Mouse (Mus musculus) bone marrow, adult 2 months (tissue): ENCODE measurements around the gene Lrrc10. TPM values are rescaled to one million over a fixed set of nuclear protein-coding genes. Genes with fewer than 3 reads are reported as not detected.

ENCODE experiments used
- H3K27ac ChIP-seq: fragments of 200-500 bp; 2 replicates; pipeline ENCODE4 v1.5.1; 2012; ENCODE audit warnings: low read depth, mild to moderate bottlenecking, control low read depth, inconsistent platforms, low read length; ENCODE audit not compliant: control insufficient read depth, poor library complexity, insufficient read depth
- H3K4me1 ChIP-seq: fragments of 200-500 bp; 2 replicates; pipeline ENCODE4 v1.6.1; 2011; ENCODE audit warnings: low read length; ENCODE audit not compliant: control insufficient read depth, insufficient read depth
- H3K4me3 ChIP-seq: fragments of 200-500 bp; replicated peaks from 2 replicates; pipeline ENCODE3; 2011; ENCODE audit warnings: mild to moderate bottlenecking, low read depth, low read length, control low read depth; ENCODE audit not compliant: control insufficient read depth
- CTCF ChIP-seq: fragments of 200-500 bp; IDR thresholded peaks from 2 replicates; pipeline ENCODE4 v1.5.1; 2011; ENCODE audit warnings: low read length, control low read depth; ENCODE audit not compliant: control insufficient read depth, insufficient read depth
- POLR2A ChIP-seq: fragments of 200-500 bp; IDR thresholded peaks from 2 replicates; pipeline ENCODE4 v1.6.1; 2011; ENCODE audit warnings: low read depth, mild to moderate bottlenecking, control low read depth, low read length, borderline replicate concordance; ENCODE audit not compliant: control insufficient read depth
- WGBS: fragments of 180-500 bp; shearing (Covaris S2); methylation state at CpG from one replicate; pipeline ENCODE4 v1.1.7; 2018; 5-methylcytosine and 5-hydroxymethylcytosine counted together
- polyA plus RNA-seq: library from polyadenylated mRNA; stranded (reverse); fragments of >200 nt; gene quantifications from 2 replicates; pipeline ENCODE4 v1.2.4, GENCODE M21; 2011; ENCODE audit warnings: low replicate concordance; ENCODE audit not compliant: missing spikeins, insufficient read depth, insufficient read length

Lrrc10 gene
- not detected in 2 replicates for polyA plus RNA-seq

- no peaks in the 10 kb centered on the region; the same call in 1 of the 2 replicates for H3K4me1 ChIP-seq
- no peak within 1 kb of the TSS for H3K4me3 ChIP-seq
- 50% methylated on average over 40 of the region's 40 CpGs for WGBS
- H3K27ac ChIP-seq, result no peak within 1 kb of the TSS
- TF ChIP-seq CTCF, result no peak
- no peak for TF ChIP-seq POLR2A
Observed at GRCm38 (mm10) chr10:117045175-117046056, at the start of gene Lrrc10. Gene Lrrc10, plus strand, starts transcription at chr10:117045341.

GRCm38 (mm10) chr10:116995584-116996235 is 49.4 kb upstream of the Lrrc10 start:
- Histone ChIP-seq H3K4me3 (no peak overlapping the region), H3K4me1 (no peaks in the 10 kb centered on the region; the same call in 1 of the 2 replicates), H3K27ac (no peak overlapping the region)
- no peak for TF ChIP-seq POLR2A
- 44% methylated on average over 6 of the region's 6 CpGs for WGBS

GRCm38 (mm10) chr10:116996236-116996600 is 48.9 kb upstream of the Lrrc10 start:
- Histone ChIP-seq H3K4me1 (no peaks in the 10 kb centered on the region; the same call in 1 of the 2 replicates), H3K4me3 (no peak overlapping the region), H3K27ac (no peak overlapping the region)
- WGBS, result 12% methylated on average over 6 of the region's 6 CpGs
- TF ChIP-seq CTCF, result no peak
- no peak for TF ChIP-seq POLR2A

- WGBS, result 87% methylated on average over 17 of the region's 17 CpGs
- no peak overlapping the region for H3K27ac ChIP-seq
Observed at GRCm38 (mm10) chr10:116998716-116999455, 46.3 kb upstream of the Lrrc10 start.

GRCm38 (mm10) chr10:117000975-117001374 is 44.2 kb upstream of the Lrrc10 start:
- no peaks in the 10 kb centered on the region for H3K4me1 ChIP-seq
- no peak for TF ChIP-seq POLR2A
- no peak for TF ChIP-seq CTCF
- H3K4me3 ChIP-seq, result no peak overlapping the region
- H3K27ac ChIP-seq, result no peak overlapping the region
- WGBS, result 77% methylated on average over 12 of the region's 12 CpGs

More at GRCm38 (mm10) chr10:116998716-116999455, 46.3 kb upstream of the Lrrc10 start:
- TF ChIP-seq POLR2A (no peak), CTCF (no peak)
- Histone ChIP-seq H3K4me1 (no peaks in the 10 kb centered on the region), H3K4me3 (no peak overlapping the region)

GRCm38 (mm10) chr10:117004695-117005094 is 40.4 kb upstream of the Lrrc10 start:
- Histone ChIP-seq H3K4me3 (no peak overlapping the region), H3K27ac (no peak overlapping the region), H3K4me1 (no peaks in the 10 kb centered on the region)
- 85% methylated on average over 5 of the region's 5 CpGs for WGBS
- TF ChIP-seq CTCF, result no peak
- no peak for TF ChIP-seq POLR2A

GRCm38 (mm10) chr10:117005707-117006464 is 39.3 kb upstream of the Lrrc10 start:
- Histone ChIP-seq H3K4me3 (no peak overlapping the region), H3K27ac (no peak overlapping the region), H3K4me1 (no peaks in the 10 kb centered on the region)
- TF ChIP-seq POLR2A, result no peak
- no peak for TF ChIP-seq CTCF
- WGBS, result 63% methylated on average over 12 of the region's 12 CpGs
